Mouse (Mus musculus): ENCODE results near the gene Snx6.
"Not testable (repeated sequence)": the region's sequence is repeated elsewhere in the genome, so short reads cannot be mapped to it uniquely, and the experiment has no call there.

Gene Snx6

DNA sequence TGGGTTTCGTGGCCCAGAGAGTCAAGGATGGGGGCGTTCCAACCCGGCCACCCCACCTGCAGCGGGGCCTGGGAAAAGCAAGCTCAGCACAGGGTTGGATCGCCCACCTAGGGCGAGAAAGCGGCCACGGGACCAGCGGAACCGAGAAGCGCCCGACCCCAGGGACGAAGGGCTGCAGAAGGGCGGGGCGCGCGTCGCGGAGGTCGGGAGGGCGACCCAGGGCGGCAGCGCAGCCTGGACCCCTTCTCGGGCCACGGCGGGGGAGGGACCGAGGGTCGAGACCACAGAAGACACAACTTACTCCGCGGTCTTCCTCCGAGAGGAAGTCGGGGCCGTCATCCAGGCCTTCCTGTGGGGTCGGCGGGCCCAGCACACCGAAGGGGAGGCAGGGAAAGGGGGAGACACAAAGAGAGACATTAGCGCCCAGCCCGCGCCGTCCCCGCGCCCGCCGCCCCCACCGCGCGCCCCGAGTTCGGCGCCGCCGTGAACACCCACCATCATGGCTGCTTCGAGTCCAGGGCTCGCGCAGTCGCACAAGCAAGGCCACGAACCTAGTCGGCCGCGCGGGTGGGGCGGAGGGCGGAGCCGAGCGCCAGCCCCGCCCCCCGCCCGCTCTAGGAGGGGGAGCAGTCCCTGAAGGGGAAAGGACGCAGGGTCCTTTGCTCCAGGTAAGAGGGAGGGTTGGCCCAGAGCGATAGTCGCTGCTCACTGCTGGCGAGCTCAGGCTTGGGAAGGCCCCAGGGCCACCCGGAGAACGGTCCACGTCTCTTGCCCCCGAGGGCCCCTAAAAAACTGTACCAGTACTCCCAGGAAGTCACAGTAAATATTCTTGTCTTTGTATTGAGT, at the start of gene Snx6:
TSS of gene Snx6 (minus strand) at position 551 of the 846 bp plus-strand sequence.
- in situ Hi-C loops (cut with MboI, MseI) = loop anchor here (5.0 kb wide), 1 partner anchor 43 kb away; no protein-coding TSS in a partner anchor

DNA sequence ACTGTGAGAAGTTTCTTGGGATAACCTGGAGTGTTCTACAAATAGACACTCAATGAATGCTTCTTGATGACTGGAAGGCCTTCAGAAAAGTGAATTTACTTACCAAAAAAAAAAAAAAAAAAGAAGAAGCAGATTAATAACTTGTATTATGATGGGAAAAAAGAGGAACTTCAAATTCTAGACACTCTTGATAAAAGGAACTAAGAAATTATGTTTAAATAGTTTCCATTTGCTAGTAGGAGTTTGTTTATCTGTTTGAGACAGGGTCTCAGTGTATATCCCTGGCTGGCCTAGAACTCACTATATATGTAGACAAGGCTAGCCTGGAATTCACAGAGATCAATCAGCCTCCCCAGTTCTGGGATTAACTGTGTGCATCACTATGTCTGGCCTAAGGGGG, 48.9 kb upstream of the Snx6 start:
- in situ Hi-C loops (cut with MboI, MseI) = no loop called here

DNA sequence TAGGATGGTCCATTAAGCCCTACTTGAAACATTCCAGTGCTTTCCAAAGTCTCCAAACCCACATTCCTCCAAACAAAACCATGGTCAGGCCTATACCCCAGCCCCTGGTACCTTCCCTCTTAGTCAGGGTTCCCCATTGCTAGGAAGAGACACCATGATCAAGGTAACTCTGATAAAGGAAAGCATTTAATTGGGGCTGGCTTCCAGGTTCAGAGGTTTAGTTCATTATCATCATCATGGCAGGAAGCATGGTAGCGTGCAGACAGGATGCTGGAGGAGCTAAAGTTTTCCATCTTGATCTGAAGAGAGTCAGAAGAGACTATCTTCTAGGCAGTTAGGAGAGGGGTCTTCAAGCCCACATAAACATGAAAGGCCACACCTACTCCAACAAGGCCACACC, 46.1 kb upstream of the Snx6 start:
- in situ Hi-C loops (cut with MboI, MseI) = no loop called here

DNA sequence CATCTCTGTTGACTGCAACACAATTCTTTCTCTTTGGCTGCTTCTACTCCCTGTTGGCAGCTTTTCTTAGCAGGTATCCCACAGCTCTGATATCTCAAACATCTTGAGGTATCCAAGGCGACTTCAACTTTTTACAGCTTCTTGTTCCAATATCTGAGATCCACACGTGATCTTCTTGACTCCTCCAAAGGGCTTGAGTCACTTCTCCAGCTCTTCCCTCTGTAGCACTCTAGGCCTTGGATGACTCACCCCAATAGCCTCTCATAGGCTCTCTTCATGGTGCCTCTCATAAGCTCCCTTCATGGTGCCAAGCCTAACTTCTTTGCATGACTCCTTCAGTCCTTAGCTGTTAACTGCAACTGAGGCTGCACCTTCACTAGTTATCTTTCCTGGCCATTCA, 44.3 kb upstream of the Snx6 start:
- in situ Hi-C loops (cut with MboI, MseI) = loop anchor here (5.0 kb wide), 1 partner anchor 37 kb away; no protein-coding TSS in a partner anchor

- in situ Hi-C loops (cut with MboI, MseI) = loop anchor here (5.0 kb wide), 1 partner anchor 38 kb away; no protein-coding TSS in a partner anchor
Observed at GRCm38 (mm10) chr12:54838931-54839330, 43.4 kb upstream of the Snx6 start.

DNA sequence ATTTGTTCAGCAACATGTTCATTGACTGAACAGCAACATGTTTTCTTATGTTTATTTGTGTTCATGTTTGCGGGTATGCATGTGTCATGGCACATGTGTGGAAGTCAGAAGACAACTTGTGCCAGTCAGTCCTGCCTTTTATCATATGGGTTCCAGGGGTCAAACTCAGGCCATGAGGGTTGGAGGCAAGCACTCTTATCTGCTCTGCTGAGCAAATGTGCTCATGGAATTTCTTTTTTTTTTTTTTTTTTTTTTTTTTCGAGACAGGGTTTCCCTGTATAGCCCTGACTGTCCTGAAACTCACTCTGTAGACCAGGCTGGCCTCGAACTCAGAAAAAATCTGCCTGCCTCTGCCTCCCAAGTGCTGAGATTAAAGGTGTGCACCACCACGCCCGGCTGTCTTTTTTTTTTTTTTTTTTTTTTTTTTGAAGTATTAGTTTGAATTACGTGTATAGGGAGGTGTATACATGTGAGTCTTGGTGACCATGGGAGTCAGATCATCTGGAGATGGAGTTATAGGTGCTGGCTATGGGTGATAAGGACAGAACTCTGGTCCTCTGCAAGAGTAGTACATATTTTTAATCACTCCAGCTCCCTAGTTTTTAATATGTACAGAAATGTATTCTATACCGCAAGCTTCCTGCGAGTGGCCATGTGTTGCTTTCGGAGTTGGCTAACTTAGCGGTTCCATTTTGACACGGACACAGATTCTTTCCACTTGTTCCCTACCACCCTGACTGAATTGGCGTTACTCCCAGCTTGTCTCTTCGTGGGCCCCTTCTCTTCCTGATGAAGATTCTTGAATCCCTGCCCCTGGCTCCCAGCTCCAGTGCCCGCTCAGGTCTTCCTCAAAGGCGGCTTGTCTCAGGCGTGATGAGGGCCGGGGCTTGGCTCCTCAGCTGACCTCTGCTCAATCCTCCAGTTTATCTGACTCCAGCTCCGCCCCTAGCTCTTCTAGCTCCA, 40.4 kb upstream of the Snx6 start:
- in situ Hi-C loops (cut with MboI, MseI) = loop anchor here (5.0 kb wide), 1 partner anchor 41 kb away; no protein-coding TSS in a partner anchor

DNA sequence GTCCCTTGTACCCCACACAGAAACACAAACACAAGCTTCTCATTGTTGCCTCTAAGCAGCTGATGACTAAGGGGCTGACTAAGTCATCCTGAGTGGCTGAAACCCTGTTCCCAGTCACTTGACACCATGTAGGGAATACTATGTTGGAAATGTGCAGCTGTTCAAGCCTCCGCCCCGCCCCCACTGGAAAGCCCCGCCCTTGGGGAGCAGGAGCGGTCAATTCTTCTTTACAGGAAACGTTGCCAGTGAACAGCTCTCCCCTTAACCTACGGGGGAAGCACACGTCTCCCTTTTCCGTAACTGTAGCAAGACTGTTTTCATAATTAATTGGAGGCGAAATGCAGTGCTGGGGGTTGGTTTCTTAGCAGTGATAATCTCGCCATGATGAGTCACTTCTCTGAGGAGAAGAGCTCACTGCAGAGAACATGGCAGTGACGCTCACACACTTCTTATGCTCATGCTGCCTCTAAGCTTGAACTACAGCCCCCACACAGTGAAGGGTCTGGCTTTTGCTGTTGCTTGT, 39.5 kb upstream of the Snx6 start:
- in situ Hi-C loops (cut with MboI, MseI) = loop anchor here (5.0 kb wide), 1 partner anchor 42 kb away; no protein-coding TSS in a partner anchor

DNA sequence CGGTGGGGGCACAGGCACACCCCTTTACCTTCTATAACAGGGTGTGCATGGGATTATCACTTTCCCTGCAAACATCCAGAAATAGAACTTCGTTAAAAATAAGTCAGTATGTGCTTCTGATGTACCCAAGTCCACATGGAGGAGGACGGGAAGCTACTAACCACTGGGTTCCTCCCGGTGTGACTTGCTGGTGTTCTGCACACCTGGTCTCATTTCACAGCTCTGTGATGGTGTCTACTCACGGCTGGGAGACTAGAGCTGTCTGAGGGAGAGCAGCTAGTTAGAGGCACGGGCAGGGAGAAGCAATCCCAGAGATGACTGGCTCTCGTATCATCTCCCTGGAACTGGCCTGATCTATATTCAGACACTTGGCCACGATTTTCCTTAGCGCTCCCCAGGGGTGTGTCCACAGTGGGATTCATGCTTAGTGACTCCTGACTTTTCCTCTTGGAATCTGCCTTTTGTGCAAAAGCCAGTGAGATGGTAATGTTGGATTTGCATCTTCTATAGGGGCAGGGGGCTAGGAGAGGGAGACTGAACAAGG, 38.4 kb upstream of the Snx6 start:
- in situ Hi-C loops (cut with MboI, MseI) = no loop called here

DNA sequence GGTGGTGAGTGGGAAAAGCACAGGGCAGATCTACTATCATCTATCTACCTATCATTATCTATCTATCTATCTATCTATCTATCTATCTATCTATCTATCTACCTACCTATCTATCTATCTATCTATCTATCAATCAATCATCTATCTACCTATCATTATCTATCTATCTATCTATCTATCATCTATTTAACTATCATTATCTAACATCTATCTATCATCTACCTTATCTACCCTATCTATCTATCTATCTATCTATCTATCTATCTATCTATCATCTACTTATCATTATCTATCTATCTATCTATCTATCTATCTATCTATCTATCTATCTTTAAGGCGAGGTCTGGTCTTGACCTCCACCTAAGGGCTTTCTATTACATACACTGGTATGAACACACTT, 36.4 kb upstream of the Snx6 start:
- in situ Hi-C loops (cut with MboI, MseI) = not testable (repeated sequence)

- in situ Hi-C loops (cut with MboI, MseI) = no loop called here
Observed at GRCm38 (mm10) chr12:54830574-54830973, 35.1 kb upstream of the Snx6 start.

DNA sequence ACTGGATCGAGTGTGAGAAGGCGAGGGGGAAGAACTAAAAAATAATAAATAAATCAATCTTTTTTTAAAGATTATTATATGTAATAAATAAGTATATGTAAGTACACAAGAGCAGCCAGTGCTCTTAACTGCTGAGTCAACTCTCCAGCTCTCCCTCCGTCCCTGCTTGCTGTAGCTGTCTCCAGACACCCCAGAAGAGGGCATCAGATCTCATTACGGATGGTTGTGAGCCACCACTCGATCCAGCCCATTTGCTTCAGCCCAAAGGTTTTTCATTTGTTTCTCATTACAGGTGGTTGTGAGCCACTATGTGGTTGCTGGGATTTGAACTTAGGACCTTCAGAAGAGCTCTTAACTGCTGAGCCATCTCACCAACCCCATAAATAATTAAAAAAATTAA, 34.4 kb upstream of the Snx6 start:
- in situ Hi-C loops (cut with MboI, MseI) = no loop called here

DNA sequence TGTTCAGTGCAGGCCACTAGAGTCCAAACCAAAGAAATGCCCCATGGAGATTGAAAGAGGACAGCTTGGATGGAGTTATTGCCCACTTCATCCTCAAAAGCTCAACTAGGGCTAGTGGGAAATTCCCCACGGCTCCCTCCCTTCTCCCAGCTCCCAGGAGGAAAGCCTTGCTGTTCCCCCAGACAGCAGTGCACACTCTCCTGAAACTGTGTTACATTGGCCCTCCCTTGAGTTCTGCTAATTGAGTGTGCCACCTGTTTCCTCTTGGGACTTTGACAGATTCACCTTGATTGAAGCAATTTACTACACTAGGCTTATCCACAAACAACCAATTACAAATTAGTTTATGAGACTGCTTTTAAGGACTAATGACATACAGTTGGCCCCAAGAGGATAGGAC, 32.5 kb upstream of the Snx6 start:
- in situ Hi-C loops (cut with MboI, MseI) = no loop called here

DNA sequence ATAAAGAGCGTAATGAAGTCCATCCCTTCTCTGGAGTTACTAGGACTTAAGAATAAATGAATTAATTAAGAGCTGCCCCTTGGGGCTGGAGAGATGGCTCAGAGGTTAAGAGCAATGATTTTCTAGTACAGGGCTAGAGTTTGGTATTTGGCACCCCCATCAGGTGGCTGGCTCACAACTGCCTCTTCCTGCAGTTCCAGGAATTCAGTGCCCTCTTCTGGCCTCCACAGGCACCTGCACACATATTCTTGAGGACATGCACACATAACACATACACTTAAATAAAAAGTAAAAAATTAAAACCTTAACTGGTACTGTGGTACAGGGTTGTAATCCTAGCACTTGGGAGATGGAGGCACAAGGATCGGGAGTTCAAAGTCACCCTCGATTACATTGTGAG, 29.7 kb upstream of the Snx6 start:
- in situ Hi-C loops (cut with MboI, MseI) = no loop called here

GRCm38 (mm10) chr12:54822836-54823426, 27.4 kb upstream of the Snx6 start:
- in situ Hi-C loops (cut with MboI, MseI) = no loop called here

DNA sequence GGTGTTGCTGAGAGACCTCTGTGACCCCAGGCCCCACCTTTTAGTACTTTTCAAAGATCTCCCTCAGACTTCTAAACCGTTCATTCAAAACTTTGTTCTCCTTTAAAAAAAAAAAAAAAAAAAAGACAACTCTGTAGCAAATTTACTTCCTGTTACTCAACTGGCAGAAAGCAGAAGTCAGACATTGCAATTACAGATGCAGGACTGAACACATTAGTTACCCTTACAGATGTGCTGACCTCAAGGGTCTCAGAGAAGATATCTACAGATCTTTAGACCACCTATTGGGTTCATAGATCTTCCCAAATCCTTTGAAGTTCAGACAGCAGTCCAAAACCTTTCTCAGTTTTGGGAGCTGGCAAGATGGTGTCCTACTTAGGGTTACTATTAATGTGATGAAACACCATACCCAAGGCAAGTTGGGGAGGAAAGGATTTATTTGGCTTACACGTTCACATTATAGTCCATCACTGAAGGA, 25.2 kb upstream of the Snx6 start:
- in situ Hi-C loops (cut with MboI, MseI) = no loop called here

GRCm38 (mm10) chr12:54819181-54819935, 23.9 kb upstream of the Snx6 start:
- in situ Hi-C loops (cut with MboI, MseI) = no loop called here

DNA sequence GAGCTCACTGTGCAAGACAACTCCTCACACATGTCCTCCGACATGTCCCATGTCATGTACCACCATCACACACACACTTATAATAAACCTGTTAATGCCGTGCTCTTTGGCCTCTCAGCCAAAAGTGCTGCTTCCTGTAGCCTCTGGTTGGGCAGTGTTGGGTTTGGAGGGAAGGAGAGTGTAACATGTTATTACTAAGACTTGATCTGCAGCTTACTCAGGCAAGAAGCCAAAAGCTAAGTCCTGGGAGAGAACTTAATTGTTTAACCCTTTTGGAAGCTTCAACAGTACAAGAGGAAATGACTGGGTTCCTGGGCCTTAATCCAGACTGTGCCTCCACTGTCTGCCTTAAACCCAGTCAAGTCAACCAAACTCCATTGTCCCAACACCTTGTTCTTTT, 14.6 kb upstream of the Snx6 start:
- in situ Hi-C loops (cut with MboI, MseI) = no loop called here

GRCm38 (mm10) chr12:54807481-54807880, 12.0 kb upstream of the Snx6 start:
- in situ Hi-C loops (cut with MboI, MseI) = no loop called here

DNA sequence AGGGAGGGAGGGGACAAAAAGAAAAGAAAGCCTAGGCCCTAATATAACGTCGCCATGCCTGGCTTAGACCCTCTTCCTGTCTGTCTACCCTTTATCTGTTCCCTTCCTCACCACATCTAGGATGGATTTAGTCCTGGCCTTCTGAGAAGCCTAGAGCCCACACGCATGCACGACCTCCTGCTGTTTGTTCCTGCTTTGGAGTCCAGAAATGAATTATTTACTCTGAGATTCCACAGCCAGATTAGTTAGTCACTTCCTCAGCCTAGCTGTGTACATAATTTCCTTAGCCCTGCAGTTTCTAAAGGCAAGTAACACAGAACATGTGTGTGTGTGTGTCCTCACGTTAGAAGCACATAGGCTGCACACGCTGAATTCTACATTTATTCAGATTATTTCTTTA, 10.6 kb upstream of the Snx6 start:
- in situ Hi-C loops (cut with MboI, MseI) = no loop called here

GRCm38 (mm10) chr12:54805254-54806002, 9.9 kb upstream of the Snx6 start:
- in situ Hi-C loops (cut with MboI, MseI) = no loop called here

All from regulatory T cell (primary cell).